Mouse (Mus musculus): ENCODE data around the gene Tkt. TPM values are rescaled to one million over a fixed set of nuclear protein-coding genes. Genes with fewer than 3 reads are reported as not detected.
A peak's percentile ranks its signal among the peaks of the same experiment; 100 is the strongest.

The Tkt gene
- polyA plus RNA-seq, 1 experiment: 271 TPM

GRCm38 (mm10) chr14:30591417-30591816 lies 43.3 kb downstream of the Tkt start:
- Histone ChIP-seq H3K4me3 (replicated peaks; ENCODE audit: extremely low read depth, low read depth, low read length) (no peak overlapping the region), H3K4me1 (ENCODE audit: control insufficient read depth, insufficient read depth, low read length) (peaks cover 22% of the 10 kb centered on the region)
- TF ChIP-seq CTCF (IDR thresholded peaks at IDR 0.05; ENCODE audit: insufficient read depth, low read length) (peak; percentile 97), POLR2A (IDR thresholded peaks at IDR 0.05; ENCODE audit: borderline replicate concordance, extremely low read depth, low read depth, low read length) (no peak)
- WGBS: 4% methylated on average over 6 of the region's 6 CpGs
- peak; percentile 80 for DNase-seq

- peaks cover 22% of the 10 kb centered on the region for H3K4me1 ChIP-seq (ENCODE audit: control insufficient read depth, insufficient read depth, low read length)
- H3K4me3 ChIP-seq (replicated peaks; ENCODE audit: extremely low read depth, low read depth, low read length): no peak overlapping the region
- TF ChIP-seq POLR2A (IDR thresholded peaks at IDR 0.05; ENCODE audit: borderline replicate concordance, extremely low read depth, low read depth, low read length) (peak; percentile 30; the same call in 1 of the 2 replicates), CTCF (IDR thresholded peaks at IDR 0.05; ENCODE audit: insufficient read depth, low read length) (no peak)
- 17% methylated on average over 11 of the region's 11 CpGs for WGBS
- DNase-seq: peak; percentile 65
These were observed 45.3 kb downstream of the Tkt start for GRCm38 (mm10) chr14:30593279-30594091.

- 60% methylated on average over 7 of the region's 7 CpGs for WGBS
- DNase-seq: no peak
- Histone ChIP-seq H3K4me1 (ENCODE audit: control insufficient read depth, insufficient read depth, low read length) (peaks cover 22% of the 10 kb centered on the region), H3K4me3 (replicated peaks; ENCODE audit: extremely low read depth, low read depth, low read length) (no peak overlapping the region)
- TF ChIP-seq CTCF (IDR thresholded peaks at IDR 0.05; ENCODE audit: insufficient read depth, low read length) (no peak), POLR2A (IDR thresholded peaks at IDR 0.05; ENCODE audit: borderline replicate concordance, extremely low read depth, low read depth, low read length) (peak; percentile 24; the same call in 1 of the 2 replicates)
These were observed 46.0 kb downstream of the Tkt start for GRCm38 (mm10) chr14:30594092-30594695.

- no peak for TF ChIP-seq POLR2A (IDR thresholded peaks at IDR 0.05; ENCODE audit: borderline replicate concordance, extremely low read depth, low read depth, low read length)
- no peak for TF ChIP-seq CTCF (IDR thresholded peaks at IDR 0.05; ENCODE audit: insufficient read depth, low read length)
- 82% methylated on average over 8 of the region's 8 CpGs for WGBS
- Histone ChIP-seq H3K4me1 (ENCODE audit: control insufficient read depth, insufficient read depth, low read length) (peaks cover 22% of the 10 kb centered on the region), H3K4me3 (replicated peaks; ENCODE audit: extremely low read depth, low read depth, low read length) (no peak overlapping the region)
- DNase-seq: no peak
These were observed 47.6 kb downstream of the Tkt start for GRCm38 (mm10) chr14:30595576-30596313.

GRCm38 (mm10) chr14:30596407-30596806 lies 48.2 kb downstream of the Tkt start:
- 59% methylated on average over 3 of the region's 3 CpGs for WGBS

GRCm38 (mm10) chr14:30597142-30597541 lies 49.0 kb downstream of the Tkt start:
- Histone ChIP-seq H3K4me1 (ENCODE audit: control insufficient read depth, insufficient read depth, low read length) (peaks cover 21% of the 10 kb centered on the region), H3K4me3 (replicated peaks; ENCODE audit: extremely low read depth, low read depth, low read length) (no peak overlapping the region)
- no peak for DNase-seq
- no peak for TF ChIP-seq POLR2A (IDR thresholded peaks at IDR 0.05; ENCODE audit: borderline replicate concordance, extremely low read depth, low read depth, low read length)
- no peak for TF ChIP-seq CTCF (IDR thresholded peaks at IDR 0.05; ENCODE audit: insufficient read depth, low read length)
- WGBS: 56% methylated on average over 2 of the region's 2 CpGs

More at GRCm38 (mm10) chr14:30596407-30596806, 48.2 kb downstream of the Tkt start:
- no peak for DNase-seq
- Histone ChIP-seq H3K4me1 (ENCODE audit: control insufficient read depth, insufficient read depth, low read length) (peaks cover 22% of the 10 kb centered on the region), H3K4me3 (replicated peaks; ENCODE audit: extremely low read depth, low read depth, low read length) (no peak overlapping the region)
- no peak for TF ChIP-seq CTCF (IDR thresholded peaks at IDR 0.05; ENCODE audit: insufficient read depth, low read length)
- TF ChIP-seq POLR2A (IDR thresholded peaks at IDR 0.05; ENCODE audit: borderline replicate concordance, extremely low read depth, low read depth, low read length): no peak

- TF ChIP-seq CTCF (IDR thresholded peaks at IDR 0.05; ENCODE audit: insufficient read depth, low read length) (no peak), POLR2A (IDR thresholded peaks at IDR 0.05; ENCODE audit: borderline replicate concordance, extremely low read depth, low read depth, low read length) (no peak)
- H3K4me1 ChIP-seq (ENCODE audit: control insufficient read depth, insufficient read depth, low read length): peaks cover 11% of the 10 kb centered on the region; the same call in 1 of the 2 replicates
- DNase-seq: no peak
- WGBS: 83% methylated on average over 5 of the region's 5 CpGs
- H3K4me3 ChIP-seq (replicated peaks; ENCODE audit: extremely low read depth, low read depth, low read length): no peak overlapping the region
These were observed 58.7 kb downstream of the Tkt start for GRCm38 (mm10) chr14:30606817-30607216.

GRCm38 (mm10) chr14:30607696-30608095 lies 59.5 kb downstream of the Tkt start:
- H3K4me1 ChIP-seq (ENCODE audit: control insufficient read depth, insufficient read depth, low read length): peaks cover 14% of the 10 kb centered on the region; the same call in 1 of the 2 replicates
- TF ChIP-seq CTCF (IDR thresholded peaks at IDR 0.05; ENCODE audit: insufficient read depth, low read length): no peak
- no peak for TF ChIP-seq POLR2A (IDR thresholded peaks at IDR 0.05; ENCODE audit: borderline replicate concordance, extremely low read depth, low read depth, low read length)
- 71% methylated on average over 4 of the region's 4 CpGs for WGBS
- DNase-seq: no peak
- H3K4me3 ChIP-seq (replicated peaks; ENCODE audit: extremely low read depth, low read depth, low read length): no peak overlapping the region

GRCm38 (mm10) chr14:30608176-30608575 lies 60.0 kb downstream of the Tkt start:
- Histone ChIP-seq H3K4me3 (replicated peaks; ENCODE audit: extremely low read depth, low read depth, low read length) (no peak overlapping the region), H3K4me1 (ENCODE audit: control insufficient read depth, insufficient read depth, low read length) (peaks cover 17% of the 10 kb centered on the region; the same call in 1 of the 2 replicates)
- no peak for DNase-seq
- WGBS: 72% methylated on average over 6 of the region's 6 CpGs
- TF ChIP-seq POLR2A (IDR thresholded peaks at IDR 0.05; ENCODE audit: borderline replicate concordance, extremely low read depth, low read depth, low read length) (no peak), CTCF (IDR thresholded peaks at IDR 0.05; ENCODE audit: insufficient read depth, low read length) (no peak)

Measured in lung, adult 2 months (tissue).